Mouse (Mus musculus) olfactory bulb, adult 2 months (tissue): ENCODE measurements around the gene Zcrb1.

Source experiments
- CTCF ChIP-seq: fragments of 200-500 bp; IDR thresholded peaks from 2 replicates; pipeline ENCODE4 v1.5.1; 2012; ENCODE audit warnings: low read depth, mild to moderate bottlenecking, low read length, moderate library complexity; ENCODE audit not compliant: insufficient read depth
- POLR2A ChIP-seq: fragments of 200-500 bp; IDR thresholded peaks from 2 replicates; pipeline ENCODE4 v1.6.1; 2012; ENCODE audit warnings: mild to moderate bottlenecking, low read depth, low read length, moderate library complexity; ENCODE audit not compliant: insufficient read depth

- TF ChIP-seq CTCF (no peak), POLR2A (no peak)
Observed at GRCm38 (mm10) chr15:93365561-93365960, 32.6 kb downstream of the Zcrb1 start.
